Mouse (Mus musculus) spleen, adult 12 weeks (tissue): ENCODE data around the gene Frmd4a.
A peak's percentile ranks its signal among the peaks of the same experiment; 100 is the strongest.

ENCODE experiments used
- DNase-seq: peaks from one replicate; pipeline ENCODE4 v3.0.0; 2022; ENCODE audit warnings: low spot score

The Frmd4a gene

GRCm38 (mm10) chr2:4620640-4621401 lies 603.3 kb downstream of the Frmd4a start:
- DNase-seq: no peak

GRCm38 (mm10) chr2:4621471-4621985 lies 604.0 kb downstream of the Frmd4a start:
- DNase-seq: no peak

- DNase-seq: no peak
These were observed 609.4 kb downstream of the Frmd4a start for GRCm38 (mm10) chr2:4626911-4627310.

- no peak for DNase-seq
These were observed 611.4 kb downstream of the Frmd4a start for GRCm38 (mm10) chr2:4628920-4629319.

GRCm38 (mm10) chr2:4629470-4629869 lies 612.0 kb downstream of the Frmd4a start:
- no peak for DNase-seq

GRCm38 (mm10) chr2:4630197-4630835 lies 612.8 kb downstream of the Frmd4a start:
- DNase-seq: no peak

- no peak for DNase-seq
These were observed 618.3 kb downstream of the Frmd4a start for GRCm38 (mm10) chr2:4635804-4636203.

- DNase-seq: no peak
These were observed 619.1 kb downstream of the Frmd4a start for GRCm38 (mm10) chr2:4636656-4637055.

GRCm38 (mm10) chr2:4638189-4638588 lies 620.7 kb downstream of the Frmd4a start:
- DNase-seq: no peak

GRCm38 (mm10) chr2:4645066-4645465 lies 627.5 kb downstream of the Frmd4a start:
- DNase-seq: no peak

- DNase-seq: no peak
These were observed 630.6 kb downstream of the Frmd4a start for GRCm38 (mm10) chr2:4648094-4648493.

- DNase-seq: no peak
These were observed 632.1 kb downstream of the Frmd4a start for GRCm38 (mm10) chr2:4649646-4650045.

- DNase-seq: peak; percentile 87
These were observed 634.2 kb downstream of the Frmd4a start, which contains the start of gene Prpf18 for GRCm38 (mm10) chr2:4651500-4652285. Gene Prpf18 (minus strand): TSS chr2:4652113.

- no peak for DNase-seq
These were observed 643.2 kb downstream of the Frmd4a start for GRCm38 (mm10) chr2:4660677-4661076.
